Mouse (Mus musculus): ENCODE measurements around the gene Upp2. TPM values are rescaled to one million over a fixed set of nuclear protein-coding genes. Genes with fewer than 3 reads are reported as not detected.
A peak's percentile ranks its signal among the peaks of the same experiment; 100 is the strongest.

Gene Upp2
- total RNA-seq, 2 experiments from 2014 or later, result 10.1 to 12.2 TPM

GRCm38 (mm10) chr2:58742026-58742425 lies 174.9 kb downstream of the Upp2 start:
- DNase-seq, result no peak
- intact Hi-C loops (cut with DNase I), result no loop called here

GRCm38 (mm10) chr2:58743446-58743845 lies 176.3 kb downstream of the Upp2 start:
- intact Hi-C loops (cut with DNase I), result no loop called here
- DNase-seq, result no peak

GRCm38 (mm10) chr2:58747483-58748229 lies 180.6 kb downstream of the Upp2 start:
- intact Hi-C loops (cut with DNase I), result no loop called here
- DNase-seq, result no peak

GRCm38 (mm10) chr2:58748296-58748695 lies 181.2 kb downstream of the Upp2 start:
- DNase-seq, result no peak
- intact Hi-C loops (cut with DNase I), result no loop called here

GRCm38 (mm10) chr2:58752891-58753290 lies 185.8 kb downstream of the Upp2 start:
- DNase-seq, result no peak
- intact Hi-C loops (cut with DNase I), result no loop called here

- DNase-seq, result no peak
- intact Hi-C loops (cut with DNase I), result no loop called here
Measured at GRCm38 (mm10) chr2:58754736-58755135, 187.6 kb downstream of the Upp2 start.

GRCm38 (mm10) chr2:58758081-58758480 lies 191.0 kb downstream of the Upp2 start:
- intact Hi-C loops (cut with DNase I), result no loop called here

GRCm38 (mm10) chr2:58759676-58760075 lies 192.6 kb downstream of the Upp2 start:
- DNase-seq, result no peak
- intact Hi-C loops (cut with DNase I), result no loop called here

More at GRCm38 (mm10) chr2:58758081-58758480, 191.0 kb downstream of the Upp2 start:
- DNase-seq, result no peak

GRCm38 (mm10) chr2:58765141-58765540 lies 198.0 kb downstream of the Upp2 start:
- no peak for DNase-seq
- intact Hi-C loops (cut with DNase I), result no loop called here

- intact Hi-C loops (cut with DNase I), result no loop called here
- no peak for DNase-seq
Measured at GRCm38 (mm10) chr2:58773833-58774232, 206.7 kb downstream of the Upp2 start.

GRCm38 (mm10) chr2:58778986-58779495 lies 211.9 kb downstream of the Upp2 start:
- DNase-seq, result no peak
- intact Hi-C loops (cut with DNase I), result no loop called here

- intact Hi-C loops (cut with DNase I), result no loop called here
- DNase-seq, result no peak
Measured at GRCm38 (mm10) chr2:58783526-58783925, 216.4 kb downstream of the Upp2 start.

GRCm38 (mm10) chr2:58786177-58786576 lies 219.1 kb downstream of the Upp2 start:
- intact Hi-C loops (cut with DNase I), result no loop called here
- DNase-seq, result no peak

GRCm38 (mm10) chr2:58786681-58787080 lies 219.6 kb downstream of the Upp2 start:
- intact Hi-C loops (cut with DNase I), result no loop called here
- peak; percentile 36 for DNase-seq

- intact Hi-C loops (cut with DNase I), result no loop called here
- no peak for DNase-seq
Measured at GRCm38 (mm10) chr2:58787360-58787759, 220.3 kb downstream of the Upp2 start.

GRCm38 (mm10) chr2:58789934-58790333 lies 222.8 kb downstream of the Upp2 start:
- DNase-seq, result no peak
- intact Hi-C loops (cut with DNase I), result no loop called here

- intact Hi-C loops (cut with DNase I), result no loop called here
- no peak for DNase-seq
Measured at GRCm38 (mm10) chr2:58790361-58790760, 223.3 kb downstream of the Upp2 start.

- intact Hi-C loops (cut with DNase I), result no loop called here
- no peak for DNase-seq
Measured at GRCm38 (mm10) chr2:58794489-58794888, 227.4 kb downstream of the Upp2 start.

GRCm38 (mm10) chr2:58795432-58795831 lies 228.3 kb downstream of the Upp2 start:
- intact Hi-C loops (cut with DNase I), result no loop called here

GRCm38 (mm10) chr2:58797506-58797905 lies 230.4 kb downstream of the Upp2 start:
- intact Hi-C loops (cut with DNase I), result no loop called here
- no peak for DNase-seq

More at GRCm38 (mm10) chr2:58795432-58795831, 228.3 kb downstream of the Upp2 start:
- no peak for DNase-seq

- intact Hi-C loops (cut with DNase I), result no loop called here
- no peak for DNase-seq
Measured at GRCm38 (mm10) chr2:58799126-58799525, 232.0 kb downstream of the Upp2 start.

GRCm38 (mm10) chr2:58799623-58800022 lies 232.5 kb downstream of the Upp2 start:
- no peak for DNase-seq
- intact Hi-C loops (cut with DNase I), result no loop called here

GRCm38 (mm10) chr2:58812941-58813340 lies 245.8 kb downstream of the Upp2 start:
- DNase-seq, result no peak
- intact Hi-C loops (cut with DNase I), result no loop called here

Data from left cerebral cortex, postnatal 4 days (tissue).